Mouse (Mus musculus) small intestine, adult 10 weeks (tissue): Measurements from ENCODE around the gene Ugt2b34. TPM values are rescaled to one million over a fixed set of nuclear protein-coding genes. Genes with fewer than 3 reads are reported as not detected.

Source experiments
- polyA plus RNA-seq: library from polyadenylated mRNA; stranded (reverse); fragments of 350-450 nt; fragmentation: Illumina TruSeq; extraction: RNeasy Lipid Tissue Mini Kit (QIAGEN cat#74804); gene quantifications from one replicate; pipeline ENCODE4 v1.2.3, GENCODE M21; 2014; ENCODE audit warnings: low replicate concordance

The Ugt2b34 gene
- 3,306 TPM for polyA plus RNA-seq

GRCm38 (mm10) chr5:86906758-86907157 is at the start of gene Ugt2b34:
Gene Ugt2b34, minus strand, starts transcription at chr5:86906937.

GRCm38 (mm10) chr5:86926426-86926825 is 19.7 kb upstream of the Ugt2b34 start, which contains the start of gene Ugt2b1:
Gene Ugt2b1, minus strand, starts transcription at chr5:86926530.

Other genes starting within 250 kb of the Ugt2b34 start
- gene Tmprss11b, start 230.6 kb downstream of the Ugt2b34 start, polyA plus RNA-seq: not detected
- not detected for gene Tmprss11e, start 161.1 kb downstream of the Ugt2b34 start, polyA plus RNA-seq
- gene Ythdc1, start 102.7 kb downstream of the Ugt2b34 start, polyA plus RNA-seq: 213 TPM
- gene Ugt2b1, start 19.6 kb upstream of the Ugt2b34 start, polyA plus RNA-seq: 0.89 TPM
- 247 TPM for gene Ugt2b35, start 93.9 kb upstream of the Ugt2b34 start, polyA plus RNA-seq
- 68.7 TPM for gene Ugt2b36, start 185.6 kb upstream of the Ugt2b34 start, polyA plus RNA-seq
- gene Ugt2b5, start 233.4 kb upstream of the Ugt2b34 start, polyA plus RNA-seq: 477 TPM